8 mouse cellular contexts compared by ENCODE assay signal in the genomic region with DNA sequence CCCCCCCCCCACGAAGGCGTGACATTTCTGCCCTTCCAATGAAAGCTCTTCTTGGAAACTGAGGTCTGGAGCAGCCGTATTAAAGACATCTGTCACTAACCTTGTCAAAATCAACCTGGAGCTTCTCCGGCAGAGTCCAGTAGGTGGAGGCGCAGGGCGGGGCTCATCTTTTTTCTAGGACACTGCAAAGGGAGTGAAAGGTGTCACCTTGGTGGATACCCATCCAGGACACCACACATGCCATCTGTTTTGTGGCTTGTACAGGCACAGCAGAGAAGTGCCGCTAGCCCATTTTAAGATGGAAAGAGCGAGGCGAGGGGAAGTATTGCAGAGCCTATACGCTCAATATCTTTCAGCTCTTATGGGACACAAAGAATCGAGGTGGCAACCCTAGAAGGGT.
DNase-seq lines count a peak whose midpoint lies in the region; ATAC-seq and TF ChIP-seq lines count a peak whose summit lies in the region.

No protein-coding gene starts in this region.

- no peak for TF ChIP-seq EP300 in CH12.LX (IDR thresholded peaks at IDR 0.05; ENCODE audit: low read length)

- H3K4me3 ChIP-seq in CH12.LX (replicated peaks in 1 of 3; ENCODE audit: low read depth in 2 of 3, low read length in 2 of 3, poor library complexity in 1 of 3): peak overlapping the region in 1 of 3 experiments; percentile 37
- H3K4me3 ChIP-seq in hindbrain, embryonic 10.5 days: peak overlapping the region; percentile 54

- H3K9ac ChIP-seq in CH12.LX (ENCODE audit: insufficient read depth, low read depth): no peak overlapping the region

- peak; percentile 30 to 36 for DNase-seq in cerebellum, postnatal 14 days
- no peak for DNase-seq in cerebellum, adult 8-10 months
- DNase-seq in CH12.LX (ENCODE audit: extremely low read depth): no peak
- DNase-seq in hindbrain, embryonic 10.5 days (ENCODE audit: low spot score): no peak
- DNase-seq in layer of hippocampus, adult 9-11 months: no peak
- DNase-seq in gastrocnemius, postnatal 14 days: no peak
- no peak for DNase-seq in spleen, adult 12 weeks (ENCODE audit: low spot score)

- ATAC-seq in megakaryocyte-erythroid progenitor cell, adult 5-6 weeks (replicated peaks; ENCODE audit: low FRiP score, low TSS enrichment, poor library complexity, severe bottlenecking): 0 out of 2 replicates have a peak, but pooled peaks have one; percentile 17

- peaks cover 58% of the 10 kb centered on the region for H3K27me3 ChIP-seq in CH12.LX (replicated peaks)
- H3K27me3 ChIP-seq in hindbrain, embryonic 10.5 days (ENCODE audit: insufficient read depth, poor library complexity, severe bottlenecking): peaks cover 19% of the 10 kb centered on the region

- dilution Hi-C loops in CH12.LX (cut with MboI; ENCODE audit: extremely low pct_ligation_motif_present, extremely low pct_unique_long_range_greater_than_20kb, low sequenced_read_pairs): no loop called here

- H3K9me3 ChIP-seq in CH12.LX (replicated peaks; ENCODE audit: low read length): peaks cover 7% of the 10 kb centered on the region
- H3K9me3 ChIP-seq in hindbrain, embryonic 10.5 days: no peaks in the 10 kb centered on the region

- no peak for TF ChIP-seq POLR2A in CH12.LX (IDR thresholded peaks at IDR 0.05; ENCODE audit: low read depth, low read length)

- no peak overlapping the region for H3K27ac ChIP-seq in CH12.LX (ENCODE audit: insufficient read depth, low read depth)
- H3K27ac ChIP-seq in hindbrain, embryonic 10.5 days: no peak overlapping the region; the same call in 1 of the 2 replicates

- H3K4me2 ChIP-seq in CH12.LX (ENCODE audit: insufficient read depth, low read depth, poor library complexity, severe bottlenecking): peak overlapping the region; percentile 85

- H3K36me3 ChIP-seq in CH12.LX (replicated peaks in 1 of 2; ENCODE audit: control insufficient read depth in 1 of 2, insufficient read depth in 1 of 2, low read length in 1 of 2): no peaks in the 10 kb centered on the region
- no peaks in the 10 kb centered on the region for H3K36me3 ChIP-seq in hindbrain, embryonic 10.5 days

- H3K4me1 ChIP-seq in CH12.LX (ENCODE audit: control insufficient read depth in 1 of 2, insufficient read depth in 2 of 2): peaks cover 9 to 30% of the 10 kb centered on the region in 2 experiments
- H3K4me1 ChIP-seq in hindbrain, embryonic 10.5 days (replicated peaks): peaks cover 17% of the 10 kb centered on the region

- no peak for TF ChIP-seq RAD21 in CH12.LX (IDR thresholded peaks at IDR 0.05; ENCODE audit: low read depth, low read length)

- intact Hi-C loops in gastrocnemius, postnatal 14 days (cut with DNase I; ENCODE audit: low total_unique reads): loop anchor here (5.0 to 10.0 kb wide), 2 partner anchors 184 to 336 kb away; a partner anchor contains a TSS

- no peak for TF ChIP-seq CTCF in CH12.LX (conservative IDR thresholded peaks at IDR 0.05 in 1 of 2, IDR thresholded peaks at IDR 0.05 in 1 of 2; ENCODE audit: low read depth in 2 of 2, low read length in 2 of 2)

- no peaks in the 10 kb centered on the region for H3K79me2 ChIP-seq in CH12.LX (replicated peaks; ENCODE audit: control insufficient read depth, extremely low read depth, insufficient read depth, poor library complexity, severe bottlenecking)

- 45% methylated on average over 11 of the region's 11 CpGs for WGBS in hindbrain, embryonic 10.5 days

- in situ Hi-C loops in CH12.LX (cut with MboI; ENCODE audit: low pct_ligation_motif_present, low pct_unique_long_range_greater_than_20kb, low sequenced_read_pairs): loop anchor here (25.0 kb wide), 1 partner anchor 331 kb away; no protein-coding TSS in a partner anchor

TF ChIP-seq in CH12.LX, 34 proteins besides CTCF, POLR2A, EP300 and RAD21:
- TF ChIP-seq USF1 (IDR thresholded peaks at IDR 0.05; ENCODE audit: low read depth, low read length) (no peak), ZNF384 (IDR thresholded peaks at IDR 0.05; ENCODE audit: low read depth, low read length) (no peak)

Comparison
In these comparisons a context has a peak if more than half of its experiments do, and no peak if none do; other contexts are left out.
1. DNase-seq: peak in cerebellum, postnatal 14 days (2 of 2); none in cerebellum, adult 8-10 months (single experiment), CH12.LX (single experiment), hindbrain, embryonic 10.5 days (single experiment), layer of hippocampus, adult 9-11 months (single experiment), gastrocnemius, postnatal 14 days (single experiment) and spleen, adult 12 weeks (single experiment).